Mouse (Mus musculus): ENCODE data around the gene Prss35. TPM values are rescaled to one million over a fixed set of nuclear protein-coding genes. Genes with fewer than 3 reads are reported as not detected.

Prss35 gene
- total and polyA plus RNA-seq, 2 experiments = not detected

DNA sequence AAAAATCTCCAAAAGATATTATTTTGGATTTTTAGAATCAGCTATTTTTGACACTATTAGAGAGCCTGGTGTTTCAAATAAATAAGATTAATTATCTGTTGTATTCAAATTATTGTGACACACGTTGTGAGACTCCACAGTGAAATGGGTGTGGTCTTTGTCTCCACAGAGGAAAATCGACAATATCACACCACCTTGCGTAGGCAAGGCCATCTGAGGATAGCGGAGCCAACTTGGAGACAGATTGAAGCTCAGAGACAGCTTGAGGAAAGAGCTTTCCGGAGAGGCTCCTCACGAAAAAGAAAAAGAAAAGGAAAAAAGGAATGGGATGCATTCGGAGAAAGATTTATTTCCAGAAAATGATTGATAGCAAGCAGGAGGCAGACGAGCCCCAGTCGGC lies 8.7 kb upstream of the Prss35 start:
- no peaks in the 10 kb centered on the region for H3K36me3 ChIP-seq (ENCODE audit: control insufficient read depth, insufficient read depth, low read length)
- H3K79me2 ChIP-seq (ENCODE audit: control insufficient read depth, insufficient read depth, low read length) = no peaks in the 10 kb centered on the region
- H3K27ac ChIP-seq (replicated peaks; ENCODE audit: insufficient read depth, low read depth, low read length) = no peak overlapping the region
- 78% methylated on average over 9 of the region's 9 CpGs for WGBS
- no peak for TF ChIP-seq CTCF (IDR thresholded peaks at IDR 0.05; ENCODE audit: low read depth, low read length)
- no peak for TF ChIP-seq POLR2A (IDR thresholded peaks at IDR 0.05; ENCODE audit: extremely low read depth, insufficient read depth, low read length)
- no peak overlapping the region for H3K9ac ChIP-seq (ENCODE audit: low read depth, low read length)
- H3K4me1 ChIP-seq (ENCODE audit: control insufficient read depth, insufficient read depth, low read length) = no peaks in the 10 kb centered on the region
- no peaks in the 10 kb centered on the region for H3K27me3 ChIP-seq (ENCODE audit: control insufficient read depth, insufficient read depth, low read length)
- no peak overlapping the region for H3K4me3 ChIP-seq (ENCODE audit: insufficient read depth, low read depth, low read length)
- DNase-seq (ENCODE audit: extremely low read depth, low read depth, low spot score) = no peak

- H3K27ac ChIP-seq (replicated peaks; ENCODE audit: insufficient read depth, low read depth, low read length) = no peak overlapping the region
- H3K4me3 ChIP-seq (ENCODE audit: insufficient read depth, low read depth, low read length) = no peak overlapping the region
- no peak for DNase-seq (ENCODE audit: extremely low read depth, low read depth, low spot score)
- no peaks in the 10 kb centered on the region for H3K36me3 ChIP-seq (ENCODE audit: control insufficient read depth, insufficient read depth, low read length)
- H3K4me1 ChIP-seq (ENCODE audit: control insufficient read depth, insufficient read depth, low read length) = no peaks in the 10 kb centered on the region
- WGBS = 90% methylated on average over 4 of the region's 4 CpGs
- TF ChIP-seq CTCF (IDR thresholded peaks at IDR 0.05; ENCODE audit: low read depth, low read length) (no peak), POLR2A (IDR thresholded peaks at IDR 0.05; ENCODE audit: extremely low read depth, insufficient read depth, low read length) (no peak)
- no peak overlapping the region for H3K9ac ChIP-seq (ENCODE audit: low read depth, low read length)
- no peaks in the 10 kb centered on the region for H3K27me3 ChIP-seq (ENCODE audit: control insufficient read depth, insufficient read depth, low read length)
- H3K79me2 ChIP-seq (ENCODE audit: control insufficient read depth, insufficient read depth, low read length) = no peaks in the 10 kb centered on the region
Observed at GRCm38 (mm10) chr9:86736991-86737390, 6.5 kb upstream of the Prss35 start.

- WGBS = 92% methylated on average over 1 of the region's 1 CpGs
- Histone ChIP-seq H3K27ac (replicated peaks; ENCODE audit: insufficient read depth, low read depth, low read length) (no peak overlapping the region), H3K4me1 (ENCODE audit: control insufficient read depth, insufficient read depth, low read length) (no peaks in the 10 kb centered on the region), H3K27me3 (ENCODE audit: control insufficient read depth, insufficient read depth, low read length) (no peaks in the 10 kb centered on the region), H3K36me3 (ENCODE audit: control insufficient read depth, insufficient read depth, low read length) (no peaks in the 10 kb centered on the region), H3K4me3 (ENCODE audit: insufficient read depth, low read depth, low read length) (no peak overlapping the region), H3K9ac (ENCODE audit: low read depth, low read length) (no peak overlapping the region), H3K79me2 (ENCODE audit: control insufficient read depth, insufficient read depth, low read length) (no peaks in the 10 kb centered on the region)
- DNase-seq (ENCODE audit: extremely low read depth, low read depth, low spot score) = no peak
- TF ChIP-seq POLR2A (IDR thresholded peaks at IDR 0.05; ENCODE audit: extremely low read depth, insufficient read depth, low read length) (no peak), CTCF (IDR thresholded peaks at IDR 0.05; ENCODE audit: low read depth, low read length) (no peak)
Observed at GRCm38 (mm10) chr9:86738067-86738466, 5.4 kb upstream of the Prss35 start.

GRCm38 (mm10) chr9:86738801-86739200 lies 4.6 kb upstream of the Prss35 start:
- H3K4me1 ChIP-seq (ENCODE audit: control insufficient read depth, insufficient read depth, low read length) = peaks cover 2% of the 10 kb centered on the region; the same call in 1 of the 2 replicates
- H3K4me3 ChIP-seq (ENCODE audit: insufficient read depth, low read depth, low read length) = no peak overlapping the region
- 97% methylated on average over 8 of the region's 8 CpGs for WGBS
- H3K27me3 ChIP-seq (ENCODE audit: control insufficient read depth, insufficient read depth, low read length) = no peaks in the 10 kb centered on the region
- no peak for DNase-seq (ENCODE audit: extremely low read depth, low read depth, low spot score)
- H3K79me2 ChIP-seq (ENCODE audit: control insufficient read depth, insufficient read depth, low read length) = no peaks in the 10 kb centered on the region
- no peaks in the 10 kb centered on the region for H3K36me3 ChIP-seq (ENCODE audit: control insufficient read depth, insufficient read depth, low read length)
- TF ChIP-seq CTCF (IDR thresholded peaks at IDR 0.05; ENCODE audit: low read depth, low read length) (no peak), POLR2A (IDR thresholded peaks at IDR 0.05; ENCODE audit: extremely low read depth, insufficient read depth, low read length) (no peak)
- H3K27ac ChIP-seq (replicated peaks; ENCODE audit: insufficient read depth, low read depth, low read length) = no peak overlapping the region
- H3K9ac ChIP-seq (ENCODE audit: low read depth, low read length) = no peak overlapping the region

DNA sequence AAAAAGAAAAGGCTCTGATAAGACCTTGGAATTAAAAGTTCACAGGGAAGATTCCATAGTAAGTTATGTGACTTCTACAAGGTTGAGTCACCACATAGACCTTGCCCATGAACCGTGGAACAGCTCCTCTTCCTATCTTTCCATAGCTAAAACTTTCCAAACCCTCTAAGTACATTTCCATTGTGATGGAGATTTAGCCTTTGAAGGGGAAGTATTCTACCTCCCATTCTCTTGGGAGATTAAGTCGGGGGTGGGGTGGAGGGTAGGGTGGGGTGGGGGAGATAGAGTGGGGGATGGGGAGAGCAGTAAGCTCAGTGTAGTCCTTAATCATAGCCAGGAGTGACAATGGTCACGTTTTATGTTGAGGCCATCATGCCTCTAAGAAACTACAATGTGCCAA lies 3.5 kb upstream of the Prss35 start:
- TF ChIP-seq POLR2A (IDR thresholded peaks at IDR 0.05; ENCODE audit: extremely low read depth, insufficient read depth, low read length) = no peak
- TF ChIP-seq CTCF (IDR thresholded peaks at IDR 0.05; ENCODE audit: low read depth, low read length) = no peak
- no peak for DNase-seq (ENCODE audit: extremely low read depth, low read depth, low spot score)
- Histone ChIP-seq H3K36me3 (ENCODE audit: control insufficient read depth, insufficient read depth, low read length) (no peaks in the 10 kb centered on the region), H3K4me3 (ENCODE audit: insufficient read depth, low read depth, low read length) (no peak overlapping the region), H3K27ac (replicated peaks; ENCODE audit: insufficient read depth, low read depth, low read length) (no peak overlapping the region), H3K79me2 (ENCODE audit: control insufficient read depth, insufficient read depth, low read length) (no peaks in the 10 kb centered on the region), H3K4me1 (ENCODE audit: control insufficient read depth, insufficient read depth, low read length) (peaks cover 3% of the 10 kb centered on the region; the same call in 1 of the 2 replicates), H3K27me3 (ENCODE audit: control insufficient read depth, insufficient read depth, low read length) (no peaks in the 10 kb centered on the region), H3K9ac (ENCODE audit: low read depth, low read length) (no peak overlapping the region)
- WGBS = 54% methylated on average over 3 of the region's 3 CpGs

GRCm38 (mm10) chr9:86744041-86744440 lies 592 bp downstream of the Prss35 start:
- Histone ChIP-seq H3K9ac (ENCODE audit: low read depth, low read length) (no peak overlapping the region), H3K79me2 (ENCODE audit: control insufficient read depth, insufficient read depth, low read length) (no peaks in the 10 kb centered on the region), H3K4me3 (ENCODE audit: insufficient read depth, low read depth, low read length) (no peak overlapping the region), H3K27ac (replicated peaks; ENCODE audit: insufficient read depth, low read depth, low read length) (no peak overlapping the region), H3K27me3 (ENCODE audit: control insufficient read depth, insufficient read depth, low read length) (no peaks in the 10 kb centered on the region), H3K36me3 (ENCODE audit: control insufficient read depth, insufficient read depth, low read length) (no peaks in the 10 kb centered on the region), H3K4me1 (ENCODE audit: control insufficient read depth, insufficient read depth, low read length) (peaks cover 5% of the 10 kb centered on the region; the same call in 1 of the 2 replicates)
- DNase-seq (ENCODE audit: extremely low read depth, low read depth, low spot score) = no peak
- TF ChIP-seq POLR2A (IDR thresholded peaks at IDR 0.05; ENCODE audit: extremely low read depth, insufficient read depth, low read length) (no peak), CTCF (IDR thresholded peaks at IDR 0.05; ENCODE audit: low read depth, low read length) (no peak)
- WGBS = 33% methylated on average over 5 of the region's 5 CpGs

Measured in liver, adult 2 months (tissue).